Mouse (Mus musculus) cerebellum, postnatal 36 days (tissue): Measurements from ENCODE around the gene Fat1.

Source experiments
- DNase-seq, 2 experiments: peaks; one replicate each; pipeline ENCODE4 v3.0.0; 2021 to 2022; ENCODE audit warnings: mixed read lengths in 2 of 2

Fat1 gene

DNA sequence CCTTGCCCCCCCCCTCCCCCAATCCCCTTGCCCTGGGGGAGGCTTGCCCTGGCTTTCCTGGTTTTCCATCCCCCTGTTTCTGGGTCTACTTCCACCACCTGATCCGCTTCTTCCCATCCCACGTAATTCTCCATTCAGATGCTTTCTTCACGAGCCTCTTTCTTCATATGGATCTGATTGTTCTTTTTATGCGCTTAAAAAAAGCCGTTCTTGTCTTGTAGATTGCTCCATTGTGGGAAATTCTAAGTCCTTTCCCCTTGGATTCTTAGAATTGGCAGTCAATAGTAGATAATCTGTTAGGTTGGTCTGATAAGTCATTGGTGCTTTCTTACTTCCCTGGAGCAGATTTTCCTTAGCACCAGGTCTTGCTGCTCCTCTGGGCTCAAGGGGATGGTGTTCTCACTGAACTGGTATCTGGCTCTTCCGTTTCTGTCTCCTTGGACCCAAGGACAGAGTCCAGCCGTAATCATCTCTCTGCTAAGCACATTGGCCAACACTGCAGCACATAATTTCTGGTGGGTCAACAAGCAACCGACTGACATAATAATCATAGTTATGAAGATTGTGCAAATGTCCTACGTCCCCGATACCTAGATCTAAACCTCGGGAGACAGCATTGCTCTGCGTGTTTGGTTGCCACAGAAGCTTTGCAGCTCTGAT is 27.5 kb downstream of the Fat1 start:
- no peak for DNase-seq

DNA sequence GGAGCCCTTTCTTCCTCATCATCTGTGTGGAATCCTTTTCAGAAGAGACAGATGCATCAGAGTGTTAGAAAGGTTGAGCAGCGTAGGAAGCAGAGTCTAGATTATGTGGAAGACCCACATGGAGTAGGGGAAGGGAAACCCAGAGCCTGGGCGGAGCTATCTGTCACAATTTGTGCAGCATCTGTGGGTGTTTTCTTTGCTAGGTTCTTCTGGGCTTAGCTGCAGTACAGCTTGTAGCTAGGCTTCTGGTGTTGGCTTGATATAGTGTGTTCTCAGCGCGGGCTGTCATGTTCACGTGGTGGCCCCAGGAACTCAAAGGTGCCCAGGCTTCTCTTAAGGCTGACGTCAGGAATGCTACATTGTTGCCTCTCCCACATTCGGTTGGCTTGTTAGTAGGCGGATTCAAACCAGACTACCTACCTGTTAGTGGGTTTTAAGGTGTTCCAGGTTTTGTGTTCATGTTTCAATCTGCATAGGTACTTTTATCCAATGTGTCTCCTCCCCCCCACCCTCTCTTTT is 32.3 kb downstream of the Fat1 start:
- DNase-seq, result no peak

- DNase-seq, result no peak
Measured at GRCm38 (mm10) chr8:44970093-44970492, 34.8 kb downstream of the Fat1 start.

DNA sequence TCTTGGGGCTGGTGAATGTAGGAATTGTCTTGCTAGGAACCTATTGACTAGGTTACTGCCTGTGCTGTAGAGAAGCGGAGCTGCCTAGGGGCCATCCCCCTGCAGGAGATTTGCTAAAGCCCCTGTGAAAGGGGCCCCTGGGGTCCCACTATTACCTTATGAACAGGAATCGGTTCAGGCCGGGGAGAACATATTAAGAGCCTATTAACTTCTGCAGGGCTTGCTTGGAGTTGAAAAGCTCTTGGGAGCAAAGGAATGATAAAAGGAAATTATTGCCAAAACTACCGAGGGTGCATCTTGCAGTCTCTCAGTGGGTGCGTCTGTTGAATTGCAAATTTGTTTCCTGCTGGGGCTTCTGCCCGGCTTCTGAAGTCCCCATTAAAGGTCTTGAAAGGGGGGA is 36.1 kb downstream of the Fat1 start:
- DNase-seq, result no peak

- no peak for DNase-seq
Measured at GRCm38 (mm10) chr8:44971964-44972363, 36.7 kb downstream of the Fat1 start.

GRCm38 (mm10) chr8:44975113-44975512 is 39.9 kb downstream of the Fat1 start:
- DNase-seq, result no peak

DNA sequence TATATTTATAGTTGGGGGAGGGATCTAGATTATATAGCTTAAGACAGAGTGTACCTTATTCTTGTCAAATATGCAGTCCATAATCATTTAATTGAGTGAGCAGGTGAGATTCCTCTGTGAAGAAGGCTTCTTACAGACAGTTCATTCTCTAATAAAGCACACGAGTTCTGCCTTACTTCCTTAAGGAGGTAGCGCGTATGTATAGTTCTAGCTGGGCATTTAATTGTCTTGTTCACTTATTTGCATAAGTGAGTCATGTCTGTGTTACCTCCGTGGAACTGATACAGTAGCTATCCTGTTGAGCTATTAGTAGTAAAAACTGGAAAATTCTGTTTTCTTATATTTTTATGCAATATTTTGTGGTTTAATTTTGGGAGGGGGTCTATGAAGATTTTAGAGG is 40.4 kb downstream of the Fat1 start:
- no peak for DNase-seq

DNA sequence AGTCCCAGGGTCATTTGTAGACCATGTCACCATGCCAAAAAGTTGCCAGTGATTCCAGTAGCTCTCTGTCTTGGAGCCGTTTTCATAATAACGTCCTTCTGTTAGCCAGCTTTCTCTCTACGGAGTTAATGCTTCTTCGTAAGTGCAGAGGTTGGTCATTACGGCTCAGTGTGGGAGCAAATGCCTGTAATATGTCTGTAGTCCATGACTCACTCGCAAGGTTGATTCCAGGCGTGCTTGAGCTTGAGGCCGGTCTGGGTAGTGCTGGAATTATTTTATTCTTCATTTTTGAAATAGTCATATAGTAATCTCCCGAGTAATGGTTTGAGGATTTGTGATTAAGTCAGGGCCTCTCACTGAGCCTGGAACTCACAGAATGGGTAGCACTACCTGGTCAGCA is 43.4 kb downstream of the Fat1 start:
- DNase-seq, result no peak

GRCm38 (mm10) chr8:44979245-44979644 is 44.0 kb downstream of the Fat1 start:
- DNase-seq, result no peak

DNA sequence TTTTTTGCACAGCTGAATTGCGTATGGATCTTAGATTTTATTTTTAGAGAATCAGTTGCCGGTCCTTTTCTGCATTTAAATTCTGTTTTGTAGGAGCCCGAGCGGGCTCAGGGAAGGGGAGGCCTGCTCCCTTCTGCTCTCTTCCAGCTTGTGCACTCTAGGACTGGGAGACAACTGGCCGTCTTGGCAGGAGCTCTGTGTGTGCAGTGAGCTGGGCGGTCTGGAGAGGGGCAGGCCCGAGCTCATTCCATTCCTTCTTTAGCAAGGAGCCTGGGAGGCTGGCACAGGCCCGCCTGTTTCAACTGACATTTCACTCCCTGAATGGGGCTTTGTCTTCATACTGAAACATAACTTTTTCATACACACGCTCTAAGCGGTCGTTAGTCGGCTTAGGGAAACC is 44.8 kb downstream of the Fat1 start:
- DNase-seq, result peak; percentile 54 to 60

DNA sequence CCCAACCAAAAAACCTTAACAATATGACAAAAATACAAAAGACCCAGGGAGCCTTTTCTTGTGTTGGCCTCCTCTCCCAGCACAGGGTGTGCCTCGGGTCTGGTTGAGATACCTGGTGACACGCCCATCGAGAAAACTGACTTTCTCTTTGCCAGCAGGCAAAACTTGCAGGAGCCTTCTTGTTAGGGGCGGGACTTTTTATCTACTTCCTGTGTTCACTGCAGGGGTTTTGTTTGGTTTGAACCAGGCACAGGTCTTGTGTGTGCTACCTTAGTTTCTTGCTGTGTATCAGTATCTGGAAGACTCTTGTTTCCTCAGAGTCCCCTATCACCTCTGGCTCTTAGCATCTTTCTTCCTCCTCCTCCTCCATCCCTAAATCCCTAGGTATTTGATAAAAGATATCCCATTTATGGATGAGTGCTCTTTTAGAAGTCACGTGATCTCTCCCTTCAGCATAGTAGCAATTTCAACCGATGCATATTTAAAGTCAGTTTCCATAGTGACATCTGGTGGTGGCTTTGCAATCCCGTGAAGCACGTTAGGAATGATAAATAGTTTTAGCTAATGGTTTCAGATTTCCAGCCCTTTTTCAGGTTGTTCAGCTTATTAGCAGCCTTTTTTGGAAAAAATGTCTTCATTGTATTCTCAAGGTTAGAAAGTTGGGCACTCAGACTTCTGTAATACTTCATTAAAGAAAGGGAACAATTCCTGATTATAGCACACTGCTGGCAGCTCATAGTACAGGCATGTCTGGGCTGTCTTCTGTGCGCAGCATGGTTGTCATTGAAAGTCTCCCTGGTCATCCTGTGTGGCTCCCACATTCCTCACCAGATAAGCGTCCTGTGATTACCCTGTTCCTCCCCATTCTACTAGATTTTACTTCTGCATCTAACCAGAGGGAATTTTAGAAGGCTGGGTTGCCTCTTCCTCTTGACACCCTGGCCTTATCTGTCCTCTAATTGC is 50.4 kb downstream of the Fat1 start:
- peak in 1 of 2 experiments; percentile 36 for DNase-seq

- DNase-seq, result no peak
Measured at GRCm38 (mm10) chr8:44991700-44992487, 56.6 kb downstream of the Fat1 start.

DNA sequence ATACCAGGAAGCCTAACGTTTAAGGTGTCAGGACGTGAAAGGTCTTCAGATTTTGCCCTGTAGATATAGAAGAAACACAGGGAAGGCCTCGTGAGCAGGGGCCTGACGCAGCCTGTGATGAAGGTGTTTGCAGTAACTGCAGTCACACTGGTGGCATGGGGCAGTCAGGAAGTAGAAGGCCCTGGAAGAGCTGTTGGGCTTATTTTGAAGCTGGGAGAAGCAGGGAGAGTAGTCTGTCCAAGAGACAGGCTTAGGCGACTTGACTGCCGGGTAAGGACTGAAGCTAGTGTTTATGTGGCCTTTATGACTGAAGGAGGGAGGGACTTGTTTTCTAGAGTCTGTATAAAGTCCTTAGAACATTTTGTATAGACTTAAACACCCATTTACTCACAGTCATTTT is 57.4 kb downstream of the Fat1 start:
- no peak for DNase-seq

DNA sequence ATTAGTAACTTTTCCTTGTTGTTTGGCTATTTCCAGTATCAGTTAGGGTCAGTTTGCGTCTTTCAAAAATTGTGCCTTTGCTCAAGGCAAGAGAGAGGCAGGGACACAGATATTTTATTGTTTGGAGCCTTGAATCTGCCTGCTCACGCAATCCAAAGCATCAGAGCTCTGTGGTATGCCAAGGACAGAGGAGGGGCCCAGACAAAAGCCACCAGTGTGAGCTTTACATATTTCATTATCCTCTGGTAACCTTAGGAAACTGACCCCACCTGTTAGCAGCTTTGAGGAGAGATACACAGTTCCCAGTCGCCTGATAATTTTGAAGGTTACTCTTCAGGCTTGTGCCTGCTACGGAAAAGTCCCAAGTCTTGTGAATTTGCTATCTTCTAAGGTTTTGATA is 58.1 kb downstream of the Fat1 start:
- no peak for DNase-seq

DNA sequence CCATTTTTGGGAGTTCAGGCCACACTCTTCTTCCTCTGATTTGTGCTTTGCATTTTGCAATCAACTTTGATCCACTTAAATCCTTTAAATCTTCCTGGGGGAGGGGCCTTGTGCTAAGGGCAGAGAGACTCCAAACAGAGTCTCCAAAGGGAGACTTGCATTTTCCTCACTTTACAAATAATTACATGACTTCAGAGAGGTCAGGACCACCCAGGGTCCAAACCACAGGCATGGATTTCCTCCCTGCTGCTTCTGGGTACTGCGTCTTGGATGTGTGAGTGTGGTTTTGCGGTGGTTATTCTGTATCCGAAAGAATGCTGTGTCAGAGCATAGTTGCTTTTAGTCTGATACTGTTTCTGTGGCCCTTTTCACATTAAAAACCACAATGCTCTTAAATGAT is 61.2 kb downstream of the Fat1 start:
- DNase-seq, result no peak

DNA sequence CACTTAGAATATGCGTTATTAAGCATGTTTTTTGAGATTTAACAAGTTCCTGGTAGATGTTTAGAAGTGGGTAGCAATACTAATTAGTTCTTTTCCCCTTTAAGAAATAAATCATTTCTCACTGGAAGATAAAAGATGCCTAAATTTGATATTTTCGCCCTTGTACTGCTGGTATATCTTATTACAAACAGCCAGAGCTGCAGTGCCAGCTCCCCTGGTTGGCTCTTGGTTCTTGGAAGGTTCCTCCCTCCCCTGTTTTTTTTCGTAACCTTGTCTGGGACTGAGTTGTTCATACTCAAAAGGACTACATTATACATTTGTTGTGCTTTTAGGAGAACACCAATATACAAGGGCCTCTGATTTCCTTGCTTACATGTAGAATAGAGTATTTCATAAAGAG is 62.1 kb downstream of the Fat1 start:
- no peak for DNase-seq

DNA sequence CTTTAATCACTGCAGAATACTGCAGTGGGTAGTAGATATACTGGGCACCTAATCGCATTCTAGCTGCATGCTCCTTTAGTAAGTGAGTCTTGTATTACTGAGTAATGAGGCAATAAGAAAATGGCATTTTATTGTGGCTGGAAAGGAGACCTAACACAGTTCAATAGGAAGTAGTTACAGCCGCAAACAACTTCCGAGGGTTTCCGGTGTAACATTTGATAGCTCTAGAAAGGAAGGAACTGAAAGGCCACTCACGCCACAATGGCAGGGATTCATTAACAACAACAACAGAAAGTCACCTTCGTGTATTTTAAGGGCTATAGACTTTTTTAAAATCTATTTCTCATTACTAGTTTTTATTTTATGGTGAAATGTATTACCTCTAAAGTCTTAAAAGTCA is 62.6 kb downstream of the Fat1 start:
- DNase-seq, result no peak

DNA sequence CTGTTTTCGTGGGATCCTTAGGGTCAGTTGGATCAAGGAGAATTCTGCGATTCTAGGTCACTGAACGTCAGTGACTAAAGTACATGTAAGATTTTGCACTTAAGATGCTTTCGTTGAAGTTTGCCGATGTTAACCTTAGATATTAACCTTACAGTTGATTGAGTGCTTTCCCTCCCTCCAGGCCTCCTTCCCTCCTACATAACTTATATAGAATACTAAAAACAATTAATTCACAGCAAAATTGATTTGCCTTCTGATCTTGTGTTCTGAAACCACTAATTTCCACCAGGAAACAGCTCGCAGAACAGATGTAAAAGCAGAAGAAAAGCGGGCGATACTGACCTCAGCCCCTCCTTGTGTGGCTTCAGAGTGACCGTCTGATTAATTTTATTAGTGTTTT is 63.0 kb downstream of the Fat1 start:
- DNase-seq, result no peak

- peak; percentile 65 to 71 for DNase-seq
Measured at GRCm38 (mm10) chr8:44998681-44999277, 63.5 kb downstream of the Fat1 start.

DNA sequence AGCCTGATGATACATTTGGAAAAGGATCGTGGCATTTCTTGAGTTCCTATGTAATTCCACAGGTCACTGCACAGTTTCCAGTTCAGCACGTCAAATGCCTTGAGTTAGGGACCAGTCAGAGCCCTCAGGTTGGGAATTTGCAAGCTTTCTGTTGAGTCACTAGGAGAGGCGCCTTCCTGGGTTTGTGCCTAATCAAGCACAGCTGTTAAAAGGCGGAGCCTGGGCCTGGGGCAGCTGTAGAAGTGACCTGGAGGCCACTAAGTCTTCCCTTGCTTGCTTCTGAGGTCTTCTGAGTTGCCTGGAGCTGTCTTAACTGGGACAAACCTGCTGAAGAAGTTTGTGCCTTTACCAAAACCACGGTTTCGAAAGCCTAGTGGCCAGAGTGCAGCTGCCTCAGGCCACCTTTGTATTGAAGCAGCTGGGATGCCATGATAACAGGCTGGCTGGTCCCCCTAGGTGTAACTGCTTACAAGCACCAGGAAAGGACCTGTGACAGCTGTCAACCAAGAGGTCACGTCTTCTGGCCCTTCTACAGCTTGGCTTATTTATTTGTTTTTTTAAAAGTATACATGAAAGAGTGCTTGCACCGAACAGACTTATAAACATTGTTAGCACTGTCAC is 66.4 kb downstream of the Fat1 start:
- no peak for DNase-seq

DNA sequence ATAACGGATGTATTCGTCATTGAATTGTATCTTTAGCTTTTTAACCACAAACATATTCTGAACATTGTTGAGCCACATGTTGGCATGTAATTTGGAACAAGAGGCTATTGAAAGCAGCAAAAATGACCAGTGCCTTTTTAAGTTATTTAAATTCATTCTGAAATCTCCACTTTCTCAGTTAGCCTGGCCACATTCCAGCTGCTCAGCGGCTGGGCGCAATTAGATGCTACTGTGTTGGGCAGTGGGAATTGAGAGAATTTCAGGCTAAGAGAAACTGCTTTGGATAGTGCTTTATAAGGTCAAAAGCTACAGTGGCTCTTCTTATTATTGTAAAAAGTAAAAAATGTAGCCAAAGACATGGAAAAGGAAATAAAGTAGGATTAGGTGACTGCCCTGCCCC is 67.4 kb downstream of the Fat1 start:
- DNase-seq, result no peak

DNA sequence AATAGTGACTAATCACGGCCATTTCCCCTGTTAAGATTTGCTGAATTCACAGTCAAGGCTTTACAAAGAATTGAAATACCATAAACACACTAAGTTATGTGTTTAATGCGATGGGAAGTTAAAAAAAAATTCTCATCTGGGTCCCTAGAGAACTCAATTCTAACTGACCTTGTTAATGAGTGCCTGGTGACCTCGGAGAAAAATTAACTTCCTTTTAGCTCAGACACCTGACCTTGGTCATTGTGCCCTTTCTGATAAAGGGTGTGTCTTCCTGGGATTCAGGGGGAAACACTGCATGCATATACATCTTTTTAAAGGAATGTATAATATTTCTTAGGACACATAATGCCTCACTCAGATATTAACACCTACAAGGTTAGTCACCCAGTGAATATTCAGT is 68.8 kb downstream of the Fat1 start:
- no peak for DNase-seq
